Mouse (Mus musculus) urinary bladder, postnatal 25 days (tissue): ENCODE measurements at regions not wholly inside any gene's neighbourhood (a gene's known extent, or its start where the extent isn't known, plus 50 kb on each side); places are given as distances from the start of the nearest gene placed in this dataset.

Experiments used
- DNase-seq: peaks from one replicate; pipeline ENCODE4 v3.0.0; 2022; ENCODE audit warnings: low spot score

GRCm38 (mm10) chr17:43219636-43220035, 50.5 kb upstream of the Adgrf1 start:
- no peak for DNase-seq
